Mouse (Mus musculus) embryo, embryonic 10 days (tissue): ENCODE data around the gene Polh.

Experiments used
- DNase-seq: peaks from one replicate; pipeline ENCODE4 v3.0.0-alpha.2; 2015; ENCODE audit warnings: low spot score

Gene Polh

DNA sequence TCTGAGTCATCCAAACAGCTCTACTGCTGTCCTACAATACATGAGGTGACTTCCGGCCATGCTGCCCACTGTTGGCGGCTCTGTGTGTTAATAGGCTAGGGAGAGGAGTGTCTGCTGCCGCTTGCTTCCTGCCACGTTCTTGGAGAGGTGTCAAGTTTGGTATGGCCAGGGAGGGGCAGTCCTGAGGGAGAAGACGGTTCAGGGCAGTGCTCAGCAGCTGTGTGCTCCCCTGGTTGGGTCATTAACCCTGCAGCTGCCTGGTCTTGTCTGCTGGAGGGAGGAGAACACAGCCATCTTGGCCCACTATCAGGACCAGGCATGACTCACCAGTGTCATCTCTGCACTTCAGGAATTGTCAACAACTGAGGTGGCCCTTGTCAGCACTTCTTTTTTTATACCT lies 34.1 kb downstream of the Polh start:
- DNase-seq = no peak

DNA sequence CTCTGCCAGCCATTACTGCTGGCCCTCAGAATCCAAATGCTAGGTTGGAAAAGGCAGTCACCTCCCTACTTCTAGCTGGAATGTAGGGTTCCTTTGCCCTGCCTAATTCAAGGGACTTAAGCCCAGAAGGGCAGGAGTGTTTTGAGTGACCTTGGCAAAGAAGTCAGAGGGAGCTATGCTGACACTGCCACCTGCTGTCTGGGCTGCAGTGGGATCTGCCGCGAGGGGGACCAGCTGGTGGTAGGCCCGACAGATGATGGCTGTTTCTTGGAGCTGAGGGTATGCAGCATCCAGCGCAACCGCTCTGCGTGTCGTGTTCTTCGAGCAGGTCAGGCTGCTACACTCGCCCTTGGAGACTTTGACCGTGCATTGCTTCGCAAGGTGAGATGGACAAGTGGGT lies 35.4 kb downstream of the Polh start:
- DNase-seq = peak; percentile 30

DNA sequence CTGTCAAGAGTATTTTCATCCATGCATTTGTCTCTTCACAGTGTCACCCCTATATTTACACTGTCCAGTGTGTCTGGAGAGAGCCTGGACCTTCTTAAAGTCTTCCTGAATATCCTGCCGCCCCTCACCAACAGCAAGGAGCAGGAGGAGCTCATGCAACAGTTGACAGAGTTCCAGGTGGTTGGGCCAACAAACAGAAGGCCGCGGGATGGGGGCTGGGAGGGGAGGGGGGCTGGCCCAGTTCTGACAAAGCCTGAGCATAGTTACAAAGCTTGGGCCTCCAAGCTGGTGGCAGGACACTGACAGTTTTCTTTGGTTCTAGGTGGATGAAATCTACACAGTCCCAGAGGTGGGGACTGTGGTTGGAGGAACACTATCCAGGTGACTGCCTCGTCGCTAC lies 36.2 kb downstream of the Polh start:
- DNase-seq = no peak

DNA sequence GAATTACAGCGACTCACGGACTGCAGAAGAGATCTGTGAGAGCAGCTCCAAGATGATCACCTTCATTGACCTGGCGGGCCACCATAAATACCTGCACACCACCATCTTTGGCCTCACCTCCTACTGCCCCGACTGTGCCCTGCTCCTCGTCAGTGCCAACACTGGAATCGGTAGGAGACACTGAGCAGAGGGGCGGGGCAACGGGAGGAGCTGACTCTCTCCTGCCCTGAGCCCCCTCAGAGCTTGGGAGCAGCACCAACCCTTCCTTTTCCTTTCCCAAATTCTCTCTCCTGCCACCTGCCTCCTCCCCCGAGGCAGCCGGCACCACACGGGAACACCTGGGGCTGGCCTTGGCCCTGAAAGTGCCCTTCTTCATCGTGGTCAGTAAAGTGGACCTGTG lies 37.0 kb downstream of the Polh start:
- DNase-seq = no peak

DNA sequence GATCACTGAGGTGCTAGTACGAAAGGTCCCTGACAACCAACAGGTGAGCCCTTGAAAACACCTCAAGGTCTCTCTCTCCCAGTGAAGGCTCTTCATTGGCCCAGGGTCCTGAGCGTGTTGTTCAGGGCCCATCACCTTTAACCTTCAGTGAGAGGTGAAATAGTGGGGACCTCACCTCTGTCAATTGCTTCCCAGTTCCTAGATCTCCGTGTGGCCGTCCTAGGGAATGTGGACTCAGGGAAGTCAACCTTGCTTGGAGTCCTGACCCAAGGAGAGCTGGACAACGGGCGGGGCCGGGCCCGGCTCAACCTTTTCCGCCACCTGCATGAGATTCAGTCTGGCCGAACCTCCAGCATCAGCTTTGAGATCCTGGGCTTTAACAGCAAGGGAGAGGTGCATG lies 37.7 kb downstream of the Polh start:
- DNase-seq = no peak

DNA sequence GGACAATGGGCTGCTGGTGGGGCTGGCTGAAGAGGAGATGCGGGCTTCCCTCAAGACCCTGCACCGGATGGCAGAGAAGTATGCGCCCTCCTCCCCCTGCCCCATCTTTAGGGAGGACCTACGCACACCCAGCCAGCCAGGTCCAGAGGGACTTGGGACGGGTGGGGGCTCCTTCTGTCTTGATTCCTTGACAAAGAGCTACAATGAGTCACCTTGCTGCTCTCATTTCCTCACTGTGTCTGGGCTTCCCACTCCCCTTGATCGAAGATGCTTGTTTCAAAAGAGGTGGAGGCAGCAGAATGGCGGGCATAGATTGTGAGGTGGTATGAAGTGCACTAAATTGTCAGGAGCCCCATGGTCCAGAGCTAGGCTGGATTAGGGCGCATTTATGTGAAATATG lies 38.1 kb downstream of the Polh start:
- DNase-seq = no peak

DNA sequence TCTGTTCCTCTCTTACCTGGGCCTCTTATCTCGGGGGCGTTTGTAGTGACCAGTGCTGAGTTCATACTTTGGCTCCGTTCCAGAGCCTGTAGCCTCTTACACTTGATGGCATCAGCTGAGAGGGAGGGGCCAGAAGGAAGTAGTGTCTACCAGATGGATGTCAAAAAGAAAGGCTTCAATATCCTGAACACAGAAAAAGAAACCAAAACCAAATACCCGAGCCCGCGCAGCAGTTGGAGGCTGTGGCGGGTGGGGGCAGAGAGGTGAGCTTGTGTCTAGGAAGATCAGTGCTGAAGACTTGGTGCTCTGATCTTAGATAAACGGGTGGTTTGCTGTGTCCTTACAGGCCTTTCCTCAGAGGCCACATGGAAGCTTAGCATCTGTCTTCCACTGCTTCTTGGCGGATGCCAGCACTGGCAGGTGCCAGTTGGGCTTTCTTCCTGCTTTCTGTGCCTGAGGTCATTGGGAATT lies 39.5 kb downstream of the Polh start:
- DNase-seq = no peak

DNA sequence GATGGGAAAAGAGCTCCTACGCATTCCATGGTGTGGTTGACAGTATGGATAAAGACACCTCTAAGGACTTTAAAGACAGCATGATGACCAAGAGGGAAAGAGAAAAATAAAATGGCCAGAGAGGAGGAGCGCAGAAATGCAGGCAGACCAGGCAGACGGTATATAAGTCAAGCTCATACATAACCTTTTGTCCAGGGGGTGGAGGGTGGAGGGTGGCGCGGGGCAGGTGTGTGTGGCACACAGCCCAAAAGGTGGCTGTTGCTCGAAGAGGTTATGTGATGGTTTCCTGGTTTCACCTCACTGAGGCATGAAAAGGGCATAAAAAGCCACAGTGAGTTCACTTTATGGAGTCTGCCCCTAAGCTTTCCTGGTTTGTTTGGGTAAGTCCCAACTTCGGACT lies 39.9 kb downstream of the Polh start:
- DNase-seq = no peak

DNA sequence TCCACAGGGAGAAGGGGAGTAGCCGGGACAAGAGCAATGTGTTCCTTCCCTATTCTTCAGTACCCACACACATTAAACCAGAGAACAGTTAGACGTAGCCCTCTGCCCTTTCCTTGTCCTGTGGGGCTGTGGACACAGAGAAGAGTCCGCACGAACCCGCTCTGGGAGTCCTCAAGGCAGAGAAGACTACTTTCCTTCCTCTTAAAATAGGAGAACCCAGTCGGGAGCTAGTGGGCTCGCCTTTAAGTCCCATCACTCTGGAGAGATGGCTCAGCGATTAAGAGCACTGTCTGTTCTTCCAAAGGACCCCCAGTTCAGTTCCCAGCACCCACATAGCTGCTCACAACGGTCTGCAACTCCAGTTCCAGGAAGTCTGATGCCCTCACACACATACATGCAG lies 40.7 kb downstream of the Polh start:
- DNase-seq = no peak

DNA sequence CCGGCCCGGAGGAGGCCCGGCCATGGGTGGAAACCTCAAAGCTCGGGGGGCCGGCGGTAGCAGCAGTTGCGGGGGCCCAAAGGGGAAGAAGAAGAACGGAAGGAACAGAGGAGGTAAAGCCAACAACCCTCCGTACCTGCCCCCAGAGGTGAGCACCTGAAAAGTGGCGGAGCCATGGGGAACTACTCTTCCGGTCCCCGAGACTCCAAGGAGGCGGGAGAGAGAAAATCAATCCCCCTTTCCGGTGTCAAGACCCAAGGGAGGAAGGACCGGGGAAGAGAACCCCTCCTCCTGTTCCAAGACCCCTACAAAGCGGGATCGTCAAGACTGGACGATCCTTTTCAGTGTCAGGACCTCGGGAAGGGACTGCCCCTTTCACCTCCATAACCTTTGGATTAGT lies 41.3 kb downstream of the Polh start:
- peak; percentile 46 for DNase-seq

DNA sequence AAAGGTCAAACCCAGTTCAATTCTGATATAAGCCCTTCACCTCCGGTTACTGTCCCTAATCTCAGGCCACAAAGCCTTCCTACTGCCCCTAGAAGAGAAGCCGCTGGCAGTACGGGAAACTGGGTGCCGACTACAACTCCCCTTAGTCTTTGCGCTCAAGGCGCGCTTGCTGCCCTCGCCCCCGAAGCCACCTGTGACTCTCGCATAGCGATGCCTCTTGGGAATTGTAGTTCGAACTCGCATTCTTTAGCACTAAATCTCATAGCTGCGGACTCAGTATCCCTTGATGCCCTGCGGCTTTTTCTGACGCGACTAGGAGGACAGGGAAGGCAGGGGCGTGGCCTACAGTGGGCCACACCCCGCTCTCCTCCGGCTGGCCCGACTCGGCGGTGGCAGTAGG lies 41.8 kb downstream of the Polh start, which contains the start of gene Gtpbp2:
Gtpbp2 (plus strand) TSS at position 347 of the 400 bp plus-strand sequence.
- peak; percentile 100 for DNase-seq

DNA sequence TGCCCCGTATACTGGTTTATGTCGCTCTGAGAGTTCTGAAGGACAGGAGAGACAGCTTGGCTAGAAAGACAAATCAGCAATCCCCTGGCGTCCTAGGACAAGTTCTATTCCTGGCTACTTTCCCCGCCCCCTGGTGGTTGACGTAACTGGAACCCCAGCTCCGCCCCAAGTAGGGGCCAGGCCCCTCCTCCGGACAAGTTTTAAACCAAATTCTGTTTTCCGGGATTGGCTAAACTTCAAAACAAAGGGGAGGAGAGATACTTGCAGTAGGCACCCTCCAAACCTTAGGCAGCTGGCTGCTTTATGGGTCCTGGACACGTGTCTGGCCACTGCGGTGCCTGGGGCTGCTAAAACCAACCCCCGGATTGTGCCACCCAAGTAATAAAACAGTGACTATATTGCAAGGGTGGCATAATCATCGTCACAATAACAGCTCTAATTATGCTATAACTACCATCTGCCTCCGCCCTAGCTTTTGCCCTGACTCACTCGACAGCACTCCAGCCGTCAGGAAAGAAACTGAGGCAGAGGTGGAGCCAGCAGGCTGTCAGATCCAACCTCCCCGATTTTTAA lies 42.3 kb downstream of the Polh start:
- DNase-seq = peak; percentile 91

DNA sequence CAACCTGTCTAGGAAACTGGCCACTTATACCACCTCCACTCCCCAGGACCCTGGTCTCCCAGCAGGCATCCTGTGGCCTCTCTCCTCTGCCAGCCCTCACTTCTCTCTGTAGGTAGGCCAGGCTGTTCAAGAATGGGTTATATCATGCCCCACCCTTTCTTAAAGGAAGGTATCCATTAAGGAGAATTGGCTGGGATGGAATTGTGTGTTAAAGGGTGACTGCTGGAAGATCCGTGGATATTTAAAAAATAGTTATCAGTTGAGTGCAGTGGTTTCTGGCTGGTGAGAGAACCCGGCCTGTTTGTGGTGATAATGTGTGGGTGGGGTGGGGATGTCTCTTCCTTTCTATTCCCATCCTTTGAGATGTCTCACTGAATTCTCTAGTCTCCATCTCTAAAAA lies 43.2 kb downstream of the Polh start:
- DNase-seq = no peak

DNA sequence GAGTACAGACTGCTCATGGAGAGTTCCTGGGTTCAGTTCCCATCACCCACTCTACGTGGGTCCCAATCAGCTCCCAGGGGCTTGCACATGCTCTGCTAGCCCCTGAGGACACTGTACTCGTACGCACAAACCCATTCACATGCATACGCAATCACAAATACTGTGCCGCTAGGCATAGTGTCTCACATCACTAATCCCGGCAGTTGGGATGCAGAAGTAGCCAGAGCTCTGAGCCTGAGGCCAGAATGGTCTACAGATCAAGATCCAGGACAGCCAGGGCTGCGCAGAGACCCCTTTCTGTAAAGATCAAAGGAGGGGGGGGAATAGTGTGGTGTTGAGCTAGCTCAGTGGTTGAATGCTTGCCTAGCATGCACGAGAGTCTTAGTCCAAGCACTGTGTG lies 45.3 kb downstream of the Polh start:
- DNase-seq = no peak

DNA sequence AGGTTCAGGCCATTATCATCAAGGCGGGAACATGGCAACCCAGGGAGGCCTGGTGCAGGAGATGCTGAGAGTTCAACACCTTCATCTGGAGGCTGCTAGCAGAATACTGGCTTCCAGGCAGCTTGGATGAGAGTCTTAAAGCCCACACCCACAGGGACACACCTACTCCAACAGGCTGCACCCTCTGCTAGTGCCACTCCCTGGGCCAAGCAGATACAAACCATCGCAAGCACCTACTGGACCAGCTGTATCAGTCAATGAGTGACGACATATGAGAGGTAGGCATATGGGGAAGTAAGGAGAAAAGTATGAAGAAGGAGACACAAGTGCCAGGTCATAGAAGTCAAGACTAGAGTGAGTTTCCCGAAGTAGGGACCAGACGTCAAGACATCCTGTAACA lies 45.8 kb downstream of the Polh start:
- DNase-seq = no peak

DNA sequence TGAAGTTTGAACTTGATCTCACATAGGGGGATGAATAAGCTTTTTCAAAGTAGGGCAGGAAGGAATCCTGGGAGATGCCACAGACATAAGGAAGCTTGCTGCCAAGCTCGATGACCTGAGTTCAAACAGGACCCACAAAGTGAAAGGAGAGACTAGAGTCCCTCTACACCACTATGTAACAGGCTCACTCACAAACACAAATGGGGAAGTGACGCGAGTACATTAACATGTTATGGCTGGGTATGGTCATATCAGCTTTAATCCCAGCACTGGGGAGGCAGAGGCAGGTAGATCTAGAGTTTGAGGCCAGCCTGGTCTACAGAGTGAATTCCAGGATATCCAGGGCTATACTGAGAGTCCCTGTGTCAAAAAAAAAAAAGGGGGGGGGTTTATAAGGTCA lies 48.1 kb downstream of the Polh start:
- no peak for DNase-seq

DNA sequence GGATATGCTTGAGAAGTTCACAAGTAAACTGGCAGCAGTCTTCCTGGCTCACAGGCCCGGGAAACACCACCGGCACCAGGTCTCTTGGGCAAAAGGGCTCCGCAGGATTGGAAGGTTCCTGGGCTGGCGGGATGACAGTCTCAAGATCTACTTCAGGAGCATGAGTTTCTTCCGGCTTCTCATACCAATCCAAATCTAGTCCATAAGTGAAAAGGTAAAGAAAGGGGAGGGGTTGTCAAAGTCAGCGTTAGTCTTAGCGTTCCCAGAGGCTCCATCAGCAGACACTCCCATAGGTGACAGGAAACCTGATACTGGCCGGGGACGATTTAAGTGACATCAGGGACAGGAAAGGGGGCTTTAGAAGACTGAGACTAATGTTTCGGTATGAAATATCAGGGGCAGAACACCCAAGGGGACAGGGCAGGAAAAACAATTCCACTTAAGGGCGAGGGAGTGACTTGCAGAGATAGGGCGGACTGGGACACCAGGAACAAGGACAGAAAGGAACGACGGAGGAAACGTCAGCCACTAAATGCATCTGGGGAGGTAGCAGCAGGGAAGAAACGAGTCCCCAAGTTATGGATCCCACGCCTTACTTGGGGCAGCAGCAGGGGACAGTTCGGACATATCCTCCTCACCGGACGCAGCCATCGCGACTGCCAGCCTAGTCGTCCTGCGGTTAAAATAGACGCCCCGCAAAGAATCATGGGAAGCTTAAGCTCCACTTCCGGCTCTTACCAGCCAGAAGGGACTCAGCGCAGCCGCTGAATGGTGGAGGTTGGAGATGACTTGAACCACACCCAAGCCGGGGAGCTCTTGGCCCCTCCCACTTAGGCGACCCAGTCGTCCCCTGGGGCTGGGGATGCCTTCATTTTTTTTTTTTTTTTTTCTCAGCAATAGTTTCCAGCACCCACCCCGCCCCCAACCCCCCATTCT lies 49.3 kb downstream of the Polh start, which contains the start of gene Mad2l1bp:
Mad2l1bp (minus strand) TSS at position 707 of the 936 bp plus-strand sequence.
- DNase-seq = peak; percentile 94

DNA sequence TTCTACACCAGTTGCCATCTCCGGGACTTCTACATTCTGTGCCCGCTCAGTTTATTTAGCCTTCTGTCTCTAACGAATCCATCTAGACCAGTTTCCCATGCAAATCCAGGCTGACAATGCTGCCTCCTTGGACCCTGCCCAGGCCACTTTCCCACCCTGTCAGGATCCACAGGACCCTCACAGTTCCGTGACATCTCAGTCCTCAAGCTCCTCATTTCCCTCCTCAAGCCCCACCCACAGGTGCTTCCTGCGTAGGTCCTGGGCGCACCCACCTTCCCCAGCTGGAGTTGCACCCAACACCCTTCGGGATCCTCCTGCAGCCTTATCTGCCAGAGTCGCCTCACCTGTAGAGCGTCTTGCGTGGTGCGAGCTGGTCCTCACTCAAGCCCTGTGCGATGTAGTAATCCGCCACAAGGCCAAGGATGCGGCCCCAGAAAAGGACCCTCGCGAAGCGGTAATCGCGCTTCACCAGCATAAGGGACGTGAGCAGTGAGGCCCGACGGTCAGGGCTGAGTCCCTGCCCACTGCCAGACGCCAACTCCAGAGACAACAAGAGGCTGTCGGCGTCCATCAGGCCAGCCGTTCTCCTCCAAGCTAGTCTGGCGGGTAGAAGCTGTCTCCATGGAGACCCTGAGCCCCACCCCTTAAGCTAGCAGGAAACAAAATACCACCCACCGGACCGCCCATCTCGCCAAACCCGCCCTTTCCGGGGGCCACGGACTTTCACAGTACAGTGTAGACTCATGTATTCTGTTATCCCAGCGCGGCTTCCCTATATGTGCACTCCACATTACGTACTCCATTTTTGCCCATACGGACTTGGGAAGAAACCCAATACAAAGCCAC lies 58.6 kb downstream of the Polh start, which contains the start of gene Rsph9:
Rsph9 (minus strand) TSS at position 639 of the 846 bp plus-strand sequence.
- DNase-seq = peak; percentile 88

DNA sequence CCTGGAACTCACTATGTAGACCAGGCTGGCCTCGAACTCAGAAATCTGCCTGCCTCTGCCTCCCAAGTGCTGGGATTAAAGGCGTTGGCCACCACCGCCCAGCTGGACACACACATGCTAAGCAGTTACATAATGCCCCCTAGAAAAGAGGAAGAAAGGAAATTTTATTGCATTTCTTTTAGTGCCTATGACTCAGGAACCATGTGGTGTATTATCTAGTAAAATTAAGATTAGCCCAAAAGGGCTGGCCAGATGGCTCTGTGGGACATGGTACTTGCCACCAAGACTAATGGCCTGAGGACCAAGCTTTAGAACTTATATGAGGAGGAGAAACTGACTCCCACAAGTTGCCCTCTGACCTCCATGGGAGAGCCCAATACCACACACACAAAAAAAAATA lies 62.6 kb downstream of the Polh start:
- no peak for DNase-seq

DNA sequence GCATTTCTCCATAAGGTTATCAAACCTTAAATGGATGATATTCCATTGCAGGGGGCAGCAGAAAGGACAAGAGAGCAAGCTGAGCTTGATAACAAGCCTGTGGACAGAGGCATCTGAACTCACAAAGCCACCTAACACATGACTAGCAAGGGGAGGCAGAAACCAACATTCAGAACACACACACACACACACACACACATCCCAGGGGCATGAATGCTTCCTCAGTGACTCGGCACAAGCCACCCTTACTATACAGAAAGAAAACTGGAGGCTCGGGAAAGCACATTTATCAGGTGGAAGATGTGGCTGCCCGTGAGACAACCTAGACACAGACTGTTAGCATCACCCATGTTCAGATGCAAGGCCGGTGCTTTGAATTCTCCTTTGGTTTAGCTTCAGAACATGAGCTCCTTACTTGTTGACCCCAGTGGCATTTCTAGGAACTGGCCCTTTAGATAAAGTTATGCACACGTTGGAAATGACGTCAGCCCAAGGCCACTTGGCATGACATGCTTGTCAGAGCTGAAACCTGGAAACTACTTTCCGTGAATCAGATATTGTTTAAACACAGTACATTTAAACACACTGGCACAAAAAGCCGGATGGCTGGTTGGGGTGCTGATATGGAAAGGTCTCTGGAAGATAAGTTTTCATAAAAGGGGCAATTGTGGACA lies 63.7 kb downstream of the Polh start:
- no peak for DNase-seq

DNA sequence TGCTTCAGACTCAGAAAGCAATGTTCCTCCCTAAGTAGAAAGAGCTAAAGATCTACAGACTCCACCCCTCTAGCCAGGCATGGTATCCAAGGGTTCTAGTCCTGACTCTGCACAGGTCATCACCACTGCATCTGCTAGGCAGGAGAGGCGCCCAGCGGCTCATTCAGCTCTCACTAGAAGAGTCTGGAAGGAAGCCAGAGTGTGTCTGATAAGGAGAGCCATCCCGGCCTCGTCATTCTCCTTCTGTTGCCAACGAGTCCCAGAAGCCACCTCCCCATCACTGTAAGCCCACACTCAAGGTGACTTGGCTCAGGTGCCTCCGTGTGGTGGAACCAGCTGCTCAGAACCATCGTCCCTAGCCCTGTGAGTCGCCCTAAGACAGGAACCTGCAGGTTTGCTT lies 69.6 kb downstream of the Polh start:
- no peak for DNase-seq
